Mouse (Mus musculus): ENCODE data around the gene She.

Gene She

GRCm38 (mm10) chr3:89863716-89864509 is 32.7 kb downstream of the She start:
- DNase-seq (ENCODE audit: low spot score): no peak

- no peak for DNase-seq (ENCODE audit: low spot score)
Measured at GRCm38 (mm10) chr3:89865020-89865419, 33.9 kb downstream of the She start.

DNA sequence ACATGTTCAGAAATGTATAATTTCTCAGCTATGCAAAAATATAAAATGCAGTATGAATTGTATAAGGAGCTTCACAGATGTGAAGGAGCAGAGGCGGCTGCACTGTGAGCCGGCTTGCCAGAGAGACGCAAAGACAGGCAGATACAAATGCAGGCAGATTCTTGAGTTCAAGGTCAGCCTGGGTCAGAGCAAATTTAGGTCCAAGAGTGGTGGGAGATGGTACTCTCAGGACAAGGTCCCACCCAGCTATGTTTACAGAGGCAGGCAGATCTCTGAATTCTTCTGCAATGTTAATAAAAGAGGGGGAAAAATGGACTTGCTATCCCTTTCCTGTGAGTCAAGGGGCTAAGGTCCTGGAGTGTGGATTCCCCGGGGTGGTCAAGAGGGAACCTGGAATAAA is 34.6 kb downstream of the She start:
- no peak for DNase-seq (ENCODE audit: low spot score)

- no peak for DNase-seq (ENCODE audit: low spot score)
Measured at GRCm38 (mm10) chr3:89867651-89868050, 36.5 kb downstream of the She start.

- DNase-seq (ENCODE audit: low spot score): no peak
Measured at GRCm38 (mm10) chr3:89868357-89868756, 37.2 kb downstream of the She start.

- no peak for DNase-seq (ENCODE audit: low spot score)
Measured at GRCm38 (mm10) chr3:89868956-89869355, 37.8 kb downstream of the She start.

DNA sequence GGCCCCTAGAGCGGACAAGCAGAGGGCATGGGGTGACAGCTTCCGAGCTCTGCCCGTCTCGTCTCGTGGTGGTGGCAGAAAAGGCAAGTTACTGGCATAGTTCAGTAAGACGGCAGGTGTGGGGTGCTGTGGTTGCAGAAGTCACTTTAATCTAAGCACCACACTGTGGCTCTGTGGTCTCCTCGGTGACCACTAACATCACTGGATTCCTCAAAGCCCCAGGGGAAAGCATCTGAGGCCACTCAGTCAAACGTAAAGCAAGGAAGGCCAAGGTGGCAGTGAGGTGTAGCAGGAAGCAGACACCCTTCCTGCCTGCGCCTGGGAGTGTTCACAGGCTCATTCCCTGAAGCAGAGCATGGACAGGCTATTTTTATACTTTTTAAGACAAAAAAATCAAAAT is 38.4 kb downstream of the She start:
- DNase-seq (ENCODE audit: low spot score): no peak

DNA sequence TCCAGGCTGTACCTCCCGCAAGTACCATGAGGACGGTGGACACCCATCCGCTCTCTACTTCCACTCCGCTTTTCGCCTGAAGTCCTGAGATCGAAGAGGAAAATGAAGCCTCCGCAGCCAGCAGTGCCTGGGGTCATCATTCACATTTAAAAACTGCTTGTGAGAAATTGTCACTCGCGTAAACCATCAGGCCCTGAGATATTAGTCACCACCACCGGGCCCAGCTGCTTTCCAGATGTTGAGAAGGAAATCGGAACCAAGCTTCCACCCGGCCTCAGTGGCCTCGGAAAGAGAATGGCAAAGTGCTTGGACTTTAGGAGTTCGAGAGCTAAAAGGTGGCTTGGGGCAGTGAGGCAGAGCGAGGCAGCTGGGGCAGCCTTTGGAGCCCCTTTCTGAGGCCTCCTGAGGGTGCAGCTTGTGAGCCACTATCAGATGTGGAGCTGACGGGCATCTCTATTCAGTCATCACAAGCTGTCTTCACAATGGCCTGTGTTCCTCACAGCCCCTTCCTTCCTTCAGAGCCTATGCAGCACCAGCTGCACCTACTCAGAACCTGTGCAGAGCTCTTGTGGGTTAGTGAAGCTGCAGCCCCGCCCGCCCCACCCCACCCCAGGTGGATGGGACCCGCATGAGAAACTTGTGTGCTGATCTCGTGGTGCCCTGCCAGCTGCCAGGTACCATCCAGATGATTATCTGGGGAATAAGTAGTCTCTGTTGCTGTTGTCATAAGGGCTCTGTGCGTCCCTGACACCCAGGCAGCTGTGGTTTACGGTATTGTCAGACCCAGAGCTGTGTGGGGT is 39.5 kb downstream of the She start:
- no peak for DNase-seq (ENCODE audit: low spot score)

DNA sequence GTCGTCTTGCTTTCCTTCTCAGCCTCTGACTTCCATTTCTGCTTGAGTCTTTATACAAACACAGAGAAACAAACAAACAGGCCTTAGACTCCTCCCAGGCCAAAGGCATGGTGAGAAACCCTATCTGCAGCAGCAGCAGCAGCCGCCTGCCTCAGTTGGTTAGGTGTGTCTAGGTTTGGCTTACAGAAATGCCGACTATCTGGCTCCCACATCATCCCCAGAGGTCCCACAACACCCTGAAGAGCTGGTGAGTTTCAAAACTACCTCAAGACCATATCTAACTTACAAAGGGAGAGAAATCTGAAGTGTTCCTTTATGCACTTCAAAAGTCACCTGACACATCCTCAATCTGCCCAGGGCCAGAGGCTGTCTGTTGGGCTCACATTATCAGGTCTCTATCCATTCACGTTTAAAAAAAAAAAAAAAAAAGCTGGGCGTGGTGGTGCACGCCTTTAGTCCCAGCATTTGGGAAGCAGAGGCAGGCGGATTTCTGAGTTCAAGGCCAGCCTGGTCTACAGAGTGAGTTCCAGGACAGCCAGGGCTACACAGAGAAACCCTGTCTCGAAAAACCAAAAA is 40.3 kb downstream of the She start:
- DNase-seq (ENCODE audit: low spot score): no peak

DNA sequence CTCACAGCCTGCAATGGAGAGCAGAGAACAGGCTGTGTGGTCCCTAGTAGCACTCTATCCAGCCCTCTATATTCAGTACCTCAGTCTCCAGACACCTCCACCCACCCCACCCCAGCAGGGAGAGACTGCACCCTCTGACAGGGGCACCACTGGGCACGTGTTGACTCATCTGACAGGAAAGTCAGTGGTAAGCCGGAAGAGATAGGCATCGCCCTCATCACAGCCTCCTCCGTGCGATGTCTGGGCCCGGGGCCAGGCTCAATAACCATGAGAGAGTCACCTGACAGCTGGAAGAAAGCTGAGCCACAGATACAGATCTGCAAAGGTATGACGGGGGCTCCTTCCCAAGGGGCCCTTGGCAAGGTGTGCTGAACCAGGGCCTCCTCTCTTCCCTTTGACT is 41.0 kb downstream of the She start:
- DNase-seq (ENCODE audit: low spot score): no peak

DNA sequence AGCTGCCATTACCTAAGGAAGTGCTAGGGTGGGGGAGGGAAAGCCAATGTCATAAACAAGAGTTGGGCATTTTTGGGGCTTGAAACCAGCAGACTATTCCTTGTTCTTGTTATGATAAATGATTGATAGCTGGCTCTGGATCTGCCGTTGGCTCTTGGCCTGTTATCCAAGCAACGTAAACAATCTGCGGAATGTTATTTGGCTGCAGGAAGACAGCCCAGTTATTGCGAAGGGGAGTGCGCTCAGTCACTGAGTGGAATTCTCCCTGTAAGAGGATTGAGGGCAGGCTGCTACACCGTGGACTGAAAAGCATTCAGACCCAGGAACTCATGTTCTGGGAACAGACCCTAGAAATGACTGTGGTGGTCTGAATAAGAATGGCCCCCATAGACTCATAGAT is 41.5 kb downstream of the She start:
- no peak for DNase-seq (ENCODE audit: low spot score)

DNA sequence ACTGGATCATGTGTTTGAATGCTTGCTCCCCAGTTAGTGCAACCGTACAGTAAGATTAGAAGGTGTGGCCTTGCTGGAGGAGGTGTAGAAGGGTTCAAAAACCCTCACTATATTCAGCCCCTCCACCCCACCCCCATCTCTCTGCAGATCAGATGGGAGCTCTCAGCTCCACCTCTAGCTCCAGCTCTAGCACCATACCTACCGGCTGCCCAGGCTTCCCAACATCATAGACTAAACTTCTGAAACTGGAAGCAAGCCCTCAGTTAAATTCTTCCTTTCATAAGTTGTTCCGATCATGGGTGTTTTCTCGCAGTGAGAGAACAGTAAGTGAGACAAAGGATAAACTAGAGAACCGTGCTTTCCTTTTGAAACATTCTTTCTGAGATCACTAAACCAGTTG is 42.9 kb downstream of the She start:
- DNase-seq (ENCODE audit: low spot score): no peak

DNA sequence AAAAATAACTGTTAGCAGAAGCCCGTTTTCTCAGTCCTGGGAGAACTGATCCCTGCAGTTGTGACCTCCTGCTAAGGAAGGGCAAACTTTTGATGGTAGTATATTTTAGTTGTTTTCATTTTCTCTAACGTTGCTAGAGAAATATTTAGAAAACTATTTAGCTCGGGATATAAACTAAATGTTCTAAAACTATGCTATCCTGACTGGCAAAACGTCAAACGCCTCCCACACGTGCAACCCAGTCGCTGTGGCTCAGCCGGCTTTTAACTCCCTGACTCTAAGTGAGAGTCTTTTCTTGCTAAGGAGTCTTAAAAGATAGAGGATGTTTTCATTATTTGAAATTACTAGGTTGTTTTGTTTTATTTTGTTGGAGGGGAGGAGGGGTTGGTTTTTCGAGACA is 43.9 kb downstream of the She start:
- DNase-seq (ENCODE audit: low spot score): no peak

DNA sequence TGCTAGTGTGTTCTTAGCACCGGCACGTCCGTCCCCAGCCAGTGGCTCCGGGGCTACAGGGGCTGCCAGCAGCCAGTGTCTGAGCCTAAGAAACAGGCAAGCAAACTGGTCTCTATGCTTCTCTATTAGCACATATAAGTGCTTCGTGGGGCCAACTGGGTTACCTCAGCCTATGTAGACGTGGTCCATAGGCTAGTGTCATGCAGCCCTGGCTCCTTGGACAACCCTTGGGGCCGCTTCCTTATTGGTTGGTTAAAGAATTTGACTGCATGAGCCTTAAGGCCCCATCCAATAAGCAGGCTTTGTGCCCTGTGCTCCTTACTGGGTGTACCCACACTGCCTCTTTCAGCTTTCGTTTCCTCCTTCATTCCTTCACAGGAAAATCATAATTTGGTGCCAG is 44.6 kb downstream of the She start:
- no peak for DNase-seq (ENCODE audit: low spot score)

DNA sequence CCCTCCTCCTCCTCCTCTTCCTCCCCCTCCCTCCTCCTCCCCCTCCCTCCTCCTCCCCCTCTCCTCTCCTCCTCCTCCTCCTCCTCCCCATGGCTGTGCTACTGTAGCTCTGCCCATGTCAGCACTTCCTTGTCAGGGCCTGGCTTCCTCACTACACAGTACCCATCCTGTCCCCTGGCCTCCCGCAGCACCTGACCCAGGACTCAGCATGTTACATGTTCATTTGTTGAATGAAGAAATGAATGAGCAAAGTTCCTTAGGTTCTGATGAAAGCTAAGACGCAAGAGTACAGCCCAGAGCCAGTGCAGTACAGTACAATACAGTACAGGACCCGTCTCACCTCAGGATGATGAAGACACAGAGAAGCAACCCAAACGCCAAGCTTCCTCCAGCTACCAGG is 45.3 kb downstream of the She start:
- DNase-seq (ENCODE audit: low spot score): no peak

DNA sequence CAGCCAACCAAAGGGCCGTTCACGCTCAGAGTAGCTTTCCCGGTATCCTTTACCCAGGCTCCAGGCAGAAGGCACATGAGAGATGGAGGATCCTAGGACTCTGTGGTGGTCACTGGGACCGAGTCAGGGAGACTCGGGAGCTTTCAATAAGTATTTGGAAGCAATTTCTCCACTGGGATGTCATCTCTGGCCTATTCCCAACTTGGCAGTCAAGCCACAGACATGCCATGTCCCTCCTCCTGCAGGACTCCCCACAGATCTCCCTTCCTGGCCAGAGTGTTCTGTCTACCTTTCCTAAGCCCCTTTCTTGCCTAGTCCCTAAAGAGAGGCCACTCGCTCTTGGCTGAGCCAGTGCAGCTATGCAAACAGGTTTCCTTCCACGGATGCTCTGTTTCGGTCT is 46.0 kb downstream of the She start:
- no peak for DNase-seq (ENCODE audit: low spot score)

- DNase-seq (ENCODE audit: low spot score): no peak
Measured at GRCm38 (mm10) chr3:89878456-89878855, 47.3 kb downstream of the She start.

DNA sequence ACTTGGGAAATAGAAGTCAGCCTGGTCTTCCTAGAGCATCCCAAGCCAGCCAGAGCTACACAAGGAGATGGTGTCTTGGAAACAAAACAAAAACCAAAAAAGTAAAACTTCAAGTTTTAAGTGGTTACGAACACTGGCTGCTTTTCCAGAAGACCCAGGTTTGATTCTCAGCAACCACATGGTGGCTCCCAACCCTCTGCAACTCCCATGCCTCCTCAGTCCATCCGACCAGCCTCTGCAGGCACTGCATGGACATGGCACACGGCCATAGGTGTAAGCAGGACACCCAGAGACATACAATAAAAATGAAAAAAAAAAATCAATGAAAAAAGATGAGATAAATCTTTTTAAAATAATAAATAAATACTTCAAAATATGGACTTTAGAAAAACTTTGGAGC is 48.2 kb downstream of the She start:
- DNase-seq (ENCODE audit: low spot score): no peak

DNA sequence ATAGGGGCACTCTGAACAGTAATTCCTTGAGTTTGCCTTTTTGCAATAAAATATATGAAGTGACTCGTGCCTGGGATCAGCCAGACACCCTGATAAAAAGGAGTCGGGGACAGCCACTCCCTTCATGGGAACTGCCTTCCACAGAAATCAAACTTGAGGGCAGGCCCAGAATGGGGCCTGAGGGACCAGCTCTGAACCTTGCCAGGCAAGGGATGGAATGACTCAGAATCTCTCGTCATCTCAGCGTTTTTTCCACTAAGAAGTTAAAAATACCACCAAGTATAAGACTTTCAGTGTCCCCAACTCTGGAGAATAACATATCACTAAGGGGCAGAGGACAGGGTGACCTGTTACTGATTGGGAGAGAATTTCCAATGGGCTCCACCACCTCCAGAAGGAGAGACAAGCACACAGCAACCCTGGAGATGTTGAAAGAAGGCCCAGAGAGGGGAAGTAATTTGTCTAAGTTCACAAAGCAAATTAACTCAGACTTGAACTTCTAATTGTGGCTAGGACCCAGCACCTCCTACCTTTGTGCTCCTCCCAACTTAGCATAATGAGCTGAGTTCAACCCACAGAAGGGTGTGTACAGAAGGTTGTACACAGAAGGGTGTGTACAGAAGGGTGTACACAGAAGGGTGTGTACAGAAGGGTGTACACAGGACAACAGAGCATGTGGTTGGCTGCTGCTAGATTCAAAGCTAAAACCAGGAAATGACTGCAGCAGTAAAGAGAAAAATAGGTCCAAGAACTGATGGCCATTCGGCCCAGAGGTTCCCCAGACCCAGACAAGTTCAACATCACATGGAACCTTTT is 49.1 kb downstream of the She start:
- no peak for DNase-seq (ENCODE audit: low spot score)

GRCm38 (mm10) chr3:89882556-89883181 is 51.5 kb downstream of the She start:
- DNase-seq (ENCODE audit: low spot score): no peak

DNA sequence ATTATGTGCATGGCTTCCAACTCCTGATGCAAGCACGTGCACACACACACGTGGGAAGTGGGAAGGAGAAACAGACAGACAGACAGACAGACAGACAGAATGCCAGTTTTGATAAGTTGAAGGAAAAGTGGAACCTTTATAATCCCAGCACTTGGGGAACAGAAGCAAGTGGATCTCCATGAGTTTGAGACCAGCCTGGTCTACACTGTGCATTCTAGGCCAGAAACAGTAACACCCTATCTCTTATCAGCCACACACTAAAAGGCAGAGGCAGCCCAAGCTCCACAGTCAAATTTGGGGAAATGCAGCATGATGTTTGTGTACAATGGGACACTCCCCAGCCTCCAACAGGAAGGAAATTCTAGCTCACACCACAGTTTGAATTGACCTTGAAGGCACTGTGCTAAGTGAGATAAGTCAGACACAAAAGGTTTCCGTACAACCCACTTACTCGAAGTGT is 52.4 kb downstream of the She start:
- no peak for DNase-seq (ENCODE audit: low spot score)

DNA sequence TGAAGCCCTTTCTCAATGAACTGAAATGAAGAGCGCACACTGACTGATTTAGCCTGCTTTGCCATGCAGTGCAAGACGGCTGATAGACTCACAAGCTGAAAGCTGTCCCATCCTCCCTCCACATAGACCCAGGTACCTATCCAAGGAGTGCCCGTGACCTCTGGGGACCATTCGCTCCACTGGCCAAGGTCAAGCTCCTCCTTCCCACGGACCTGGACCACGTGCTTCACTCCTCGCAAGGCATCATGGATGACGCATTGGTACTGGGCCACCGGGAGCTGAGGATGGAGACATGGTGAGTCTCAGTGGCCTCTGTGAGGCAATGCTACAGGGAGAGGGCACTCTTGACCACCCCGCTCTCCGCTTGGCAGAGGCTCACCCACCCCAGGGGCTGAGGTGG is 54.6 kb downstream of the She start:
- DNase-seq (ENCODE audit: low spot score): no peak

All from ovary, adult 18-20 months (tissue).